Mouse (Mus musculus) kidney, postnatal 36 days (tissue): ENCODE measurements around the gene Aldh1a2.

Experiments
- DNase-seq, 2 experiments: peaks; one replicate each; pipeline ENCODE4 v3.0.0; 2021 to 2022; ENCODE audit warnings: mixed read lengths in 2 of 2

The Aldh1a2 gene

GRCm38 (mm10) chr9:71290730-71291129 lies 75.1 kb downstream of the Aldh1a2 start:
- no peak for DNase-seq

GRCm38 (mm10) chr9:71295501-71295900 lies 79.9 kb downstream of the Aldh1a2 start:
- DNase-seq = no peak

- DNase-seq = peak in 1 of 2 experiments; percentile 30
Measured at GRCm38 (mm10) chr9:71303594-71303993, 88.0 kb downstream of the Aldh1a2 start.

- no peak for DNase-seq
Measured at GRCm38 (mm10) chr9:71307106-71307789, 91.7 kb downstream of the Aldh1a2 start.

GRCm38 (mm10) chr9:71315960-71316359 lies 100.4 kb downstream of the Aldh1a2 start:
- no peak for DNase-seq

GRCm38 (mm10) chr9:71317096-71317920 lies 101.7 kb downstream of the Aldh1a2 start:
- peak; percentile 81 to 89 for DNase-seq

GRCm38 (mm10) chr9:71317921-71318241 lies 102.3 kb downstream of the Aldh1a2 start:
- no peak for DNase-seq

GRCm38 (mm10) chr9:71319776-71320175 lies 104.2 kb downstream of the Aldh1a2 start:
- DNase-seq = no peak

- DNase-seq = peak in 1 of 2 experiments; percentile 27
Measured at GRCm38 (mm10) chr9:71320246-71321155, 104.9 kb downstream of the Aldh1a2 start.

GRCm38 (mm10) chr9:71321436-71321835 lies 105.8 kb downstream of the Aldh1a2 start:
- DNase-seq = peak; percentile 65 to 76

- peak; percentile 38 to 46 for DNase-seq
Measured at GRCm38 (mm10) chr9:71321871-71322270, 106.3 kb downstream of the Aldh1a2 start.

- no peak for DNase-seq
Measured at GRCm38 (mm10) chr9:71323303-71323952, 107.8 kb downstream of the Aldh1a2 start.

GRCm38 (mm10) chr9:71324060-71324459 lies 108.5 kb downstream of the Aldh1a2 start:
- DNase-seq = no peak

- DNase-seq = no peak
Measured at GRCm38 (mm10) chr9:71326261-71326660, 110.7 kb downstream of the Aldh1a2 start.

GRCm38 (mm10) chr9:71331661-71332060 lies 116.1 kb downstream of the Aldh1a2 start:
- no peak for DNase-seq

- no peak for DNase-seq
Measured at GRCm38 (mm10) chr9:71336674-71337073, 121.1 kb downstream of the Aldh1a2 start.

GRCm38 (mm10) chr9:71337425-71337824 lies 121.8 kb downstream of the Aldh1a2 start:
- DNase-seq = no peak

GRCm38 (mm10) chr9:71340116-71340515 lies 124.5 kb downstream of the Aldh1a2 start:
- DNase-seq = no peak
